Mouse (Mus musculus) cerebellum, postnatal 14 days (tissue): ENCODE data around the gene Hoxa6.
A peak's percentile ranks its signal among the peaks of the same experiment; 100 is the strongest.

Experiments
- DNase-seq, 2 experiments: peaks; one replicate each; pipeline ENCODE4 v3.0.0; 2021; ENCODE audit warnings: mixed read lengths in 2 of 2

Gene Hoxa6

GRCm38 (mm10) chr6:52208072-52208867 lies at the start of gene Hoxa6:
Gene Hoxa6, minus strand, starts transcription at chr6:52208722.
- no peak for DNase-seq

GRCm38 (mm10) chr6:52256956-52257355 lies 48.4 kb upstream of the Hoxa6 start:
- DNase-seq = peak; percentile 91 to 93

GRCm38 (mm10) chr6:52253511-52254500 lies 45.3 kb upstream of the Hoxa6 start:
- DNase-seq = peak; percentile 26 to 52

DNA sequence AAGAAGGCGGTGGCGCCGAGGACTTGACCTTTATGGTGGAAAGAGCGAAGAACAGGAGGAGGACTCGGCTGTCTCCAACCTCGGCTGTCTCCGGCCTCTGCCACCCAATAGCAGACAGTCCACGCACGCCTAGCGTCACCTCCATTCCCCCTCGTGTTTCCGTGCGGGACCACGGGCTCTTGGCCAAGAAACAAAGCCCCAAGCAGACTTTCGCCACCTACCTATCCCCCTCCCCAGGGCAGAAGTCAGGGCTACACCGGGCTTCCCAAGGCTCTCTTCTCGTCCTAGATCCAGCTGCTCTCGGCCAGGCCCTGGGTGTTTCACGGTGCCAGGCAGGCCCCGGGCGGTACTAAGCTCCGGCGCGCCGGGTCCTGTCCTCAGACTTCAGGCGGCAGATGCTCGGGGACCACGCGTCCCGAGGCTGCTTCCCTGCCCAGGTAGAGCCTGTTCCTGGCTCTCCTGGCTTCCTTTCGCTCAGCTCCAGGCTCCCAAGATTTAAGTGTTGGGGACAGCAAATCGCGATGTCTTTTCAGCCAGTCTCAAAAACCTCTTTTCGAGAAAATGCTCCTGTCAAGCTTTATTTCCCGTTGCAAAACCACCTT lies 44.4 kb upstream of the Hoxa6 start:
- DNase-seq = peak in 1 of 2 experiments; percentile 14

DNA sequence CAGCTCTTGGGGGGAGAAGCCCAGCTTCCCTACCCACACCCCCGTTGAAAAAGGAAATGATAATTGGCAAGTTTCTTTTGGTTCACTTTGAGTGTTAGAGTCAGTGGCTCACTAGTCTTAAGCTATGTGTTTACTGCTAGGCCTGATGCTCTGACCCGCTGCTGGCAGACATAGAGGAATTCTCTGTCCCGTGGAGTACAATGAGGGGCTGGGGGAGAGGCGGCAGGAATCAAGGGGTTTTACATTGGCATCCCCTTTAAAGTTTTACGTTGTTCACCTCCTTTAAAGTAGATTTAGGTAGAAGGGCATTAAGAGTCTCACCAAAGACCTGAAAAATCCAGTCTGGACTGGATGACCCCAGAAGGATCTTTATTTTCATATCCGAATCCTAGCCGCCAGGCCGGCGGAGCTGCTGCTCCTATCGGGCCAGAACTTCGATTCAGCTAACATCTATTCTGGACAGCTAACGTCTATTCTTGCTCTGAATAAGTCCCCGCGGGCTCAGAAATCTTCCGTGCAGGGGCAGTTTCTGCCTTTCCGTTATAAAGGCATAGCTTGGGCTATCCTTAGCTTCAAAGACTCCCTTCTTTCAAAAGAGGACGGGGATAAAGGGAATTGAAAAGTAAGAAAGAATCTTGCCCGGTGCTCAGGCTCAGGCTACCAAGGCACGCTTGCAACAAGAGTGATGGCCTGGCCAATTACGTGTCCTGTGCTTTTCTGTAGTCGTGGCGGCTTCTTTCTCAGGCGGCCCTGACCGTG lies 43.7 kb upstream of the Hoxa6 start:
- DNase-seq = peak in 1 of 2 experiments; percentile 9

- DNase-seq = no peak
Measured at GRCm38 (mm10) chr6:52251177-52251879, 42.8 kb upstream of the Hoxa6 start.

DNA sequence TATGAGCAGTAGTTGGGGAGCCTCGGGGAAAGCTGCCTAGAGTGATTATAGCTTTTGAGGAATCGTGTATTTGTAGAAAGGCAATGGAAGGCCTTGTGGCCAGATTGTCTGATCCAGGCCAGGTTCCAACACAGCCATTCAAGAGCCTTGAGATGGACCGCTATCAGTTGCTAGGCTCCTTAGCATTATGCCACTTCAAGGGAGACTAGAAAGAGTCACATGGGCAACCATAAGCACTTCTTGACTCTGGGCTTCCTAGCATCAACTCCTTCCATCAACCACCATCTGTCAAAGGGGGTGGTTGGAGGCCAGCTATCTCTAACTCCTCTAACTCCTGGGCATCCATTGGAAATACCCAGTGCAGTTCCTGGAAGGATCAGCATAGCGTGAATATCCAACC lies 41.3 kb upstream of the Hoxa6 start:
- DNase-seq = no peak

GRCm38 (mm10) chr6:52249415-52249738 lies 40.9 kb upstream of the Hoxa6 start:
- no peak for DNase-seq

DNA sequence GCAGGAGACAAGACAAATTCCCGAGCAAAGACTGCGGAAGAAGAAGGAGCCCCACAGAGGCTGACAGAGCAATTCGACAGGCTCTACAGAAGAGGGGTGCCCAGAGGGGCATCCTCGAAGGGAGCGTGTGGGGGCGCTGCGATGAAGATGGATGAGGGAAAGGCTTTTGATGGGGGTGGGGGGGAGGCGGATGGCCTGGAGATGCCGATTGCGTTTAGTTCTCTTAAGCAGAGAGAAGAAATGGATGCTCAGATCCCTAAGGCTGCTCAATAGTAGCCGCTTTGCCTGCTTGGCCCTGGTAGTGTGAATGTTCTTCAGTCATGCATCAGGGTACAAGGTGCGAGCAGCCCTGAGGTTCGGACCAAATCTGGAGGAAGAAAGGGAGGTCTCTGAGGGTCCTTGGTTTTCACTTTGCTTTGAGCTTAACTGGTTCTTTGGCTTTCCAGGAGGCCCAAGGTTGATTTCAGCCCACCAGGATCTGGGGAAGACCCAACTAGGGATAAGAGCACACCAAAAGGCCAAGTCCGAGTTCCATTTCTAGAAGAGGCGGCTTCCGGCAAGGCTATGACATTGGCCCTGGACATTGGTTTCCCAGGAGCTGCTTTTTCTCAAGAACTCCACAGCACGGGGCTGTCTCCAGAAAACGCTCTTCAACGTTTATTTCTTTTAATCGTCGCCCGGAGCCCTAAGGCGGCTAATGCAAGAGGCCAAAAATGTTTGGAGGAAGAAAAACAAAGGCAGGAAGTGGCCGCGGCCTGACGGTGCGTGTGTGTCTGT lies 40.3 kb upstream of the Hoxa6 start:
- no peak for DNase-seq

DNA sequence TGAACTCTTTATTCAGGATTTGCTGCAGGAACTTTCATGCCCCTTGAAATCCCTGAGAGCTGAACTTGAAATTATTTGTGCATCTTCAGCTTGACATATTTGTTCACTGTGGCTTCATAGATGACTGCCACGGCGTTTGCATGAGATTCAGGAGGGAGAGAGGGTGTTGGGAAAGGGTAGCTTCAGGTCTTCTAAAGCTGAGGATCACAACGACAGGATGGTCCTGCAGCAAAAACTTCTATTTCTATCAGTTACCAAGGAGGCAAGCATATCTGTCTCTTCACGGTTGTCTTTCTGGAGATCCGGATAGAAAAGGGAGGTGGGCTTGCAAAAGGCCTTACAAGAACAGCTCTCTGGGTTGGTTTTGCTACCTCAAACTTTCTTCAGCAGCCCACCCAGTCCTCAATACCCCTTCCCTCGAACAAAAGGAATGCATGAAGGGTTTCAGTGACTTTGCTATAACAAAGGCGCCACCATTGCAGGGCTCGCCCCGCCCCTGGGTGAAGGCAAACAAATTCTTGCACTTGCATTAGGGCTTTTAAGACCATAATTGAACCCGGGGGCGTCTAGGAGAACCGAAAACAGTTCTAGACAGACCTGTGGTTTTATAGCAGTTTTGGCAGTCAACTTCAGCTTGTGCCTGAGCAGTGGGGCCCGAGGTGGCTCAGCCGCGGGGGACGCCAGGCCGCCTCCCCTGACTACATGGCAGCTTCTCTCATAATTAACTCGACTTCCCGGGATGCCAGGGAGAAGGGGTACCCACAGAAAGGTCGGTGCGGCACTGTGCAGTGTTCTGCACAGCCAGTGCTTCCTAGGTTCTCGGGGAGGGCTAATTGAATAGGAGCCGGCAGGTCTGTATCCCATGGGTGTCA lies 39.5 kb upstream of the Hoxa6 start:
- DNase-seq = no peak

GRCm38 (mm10) chr6:52246916-52247315 lies 38.4 kb upstream of the Hoxa6 start:
- no peak for DNase-seq

- no peak for DNase-seq
Measured at GRCm38 (mm10) chr6:52246403-52246803, 37.9 kb upstream of the Hoxa6 start.

- no peak for DNase-seq
Measured at GRCm38 (mm10) chr6:52245757-52246142, 37.2 kb upstream of the Hoxa6 start, which contains the start of gene Hoxa11. Gene Hoxa11, minus strand, starts transcription at chr6:52245810.

- no peak for DNase-seq
Measured at GRCm38 (mm10) chr6:52245040-52245756, 36.7 kb upstream of the Hoxa6 start.

DNA sequence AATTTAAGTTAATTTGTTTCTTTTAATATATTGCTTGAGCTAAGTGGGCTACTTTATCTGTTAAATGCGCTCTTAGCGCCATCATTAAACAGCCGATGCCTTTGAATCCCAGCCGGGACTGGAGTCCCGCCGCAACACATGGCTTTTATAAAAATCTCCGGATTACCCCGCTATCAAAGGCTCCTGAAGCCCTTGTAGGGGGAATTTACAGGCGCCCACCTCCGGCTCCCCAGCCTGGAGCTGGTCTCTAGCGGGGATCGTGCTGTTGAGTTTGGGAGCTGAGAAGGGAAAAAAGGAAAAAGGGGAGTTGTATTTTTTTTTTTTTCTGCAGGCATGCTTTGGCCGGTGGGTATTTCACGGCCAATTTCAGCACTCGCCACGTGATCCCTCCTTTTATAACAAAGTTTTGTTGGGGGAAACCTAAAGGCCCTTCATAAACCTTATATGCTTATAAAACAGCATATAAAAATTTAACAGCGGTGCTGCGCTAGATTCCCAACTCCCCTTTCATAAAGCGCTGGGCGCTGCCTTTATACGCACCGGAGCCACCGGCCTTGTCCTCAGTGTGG lies 36.0 kb upstream of the Hoxa6 start:
- no peak for DNase-seq

DNA sequence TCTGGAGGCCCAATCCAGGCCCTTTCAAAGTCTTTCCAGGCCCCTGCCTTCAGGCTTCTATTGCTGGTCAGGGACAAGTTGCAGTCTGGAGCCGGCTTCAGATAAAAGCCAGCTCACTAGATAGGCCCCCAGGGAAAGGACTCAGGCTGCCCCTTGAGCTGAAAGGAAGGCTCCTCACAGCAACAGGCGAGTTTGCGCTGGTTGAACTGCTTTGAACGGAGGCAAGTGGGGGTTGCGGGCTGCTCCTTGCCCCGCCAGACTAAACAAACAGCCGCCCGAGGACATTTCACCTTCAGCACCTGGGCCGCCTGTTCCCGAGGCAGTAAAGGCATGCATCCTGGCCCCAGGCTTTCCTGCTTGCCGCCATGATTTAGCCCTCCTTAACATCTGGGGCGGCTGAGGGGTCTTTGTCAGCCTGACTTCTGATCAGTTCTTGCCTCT lies 35.2 kb upstream of the Hoxa6 start:
- DNase-seq = no peak

GRCm38 (mm10) chr6:52242801-52243332 lies 34.3 kb upstream of the Hoxa6 start:
- DNase-seq = no peak

DNA sequence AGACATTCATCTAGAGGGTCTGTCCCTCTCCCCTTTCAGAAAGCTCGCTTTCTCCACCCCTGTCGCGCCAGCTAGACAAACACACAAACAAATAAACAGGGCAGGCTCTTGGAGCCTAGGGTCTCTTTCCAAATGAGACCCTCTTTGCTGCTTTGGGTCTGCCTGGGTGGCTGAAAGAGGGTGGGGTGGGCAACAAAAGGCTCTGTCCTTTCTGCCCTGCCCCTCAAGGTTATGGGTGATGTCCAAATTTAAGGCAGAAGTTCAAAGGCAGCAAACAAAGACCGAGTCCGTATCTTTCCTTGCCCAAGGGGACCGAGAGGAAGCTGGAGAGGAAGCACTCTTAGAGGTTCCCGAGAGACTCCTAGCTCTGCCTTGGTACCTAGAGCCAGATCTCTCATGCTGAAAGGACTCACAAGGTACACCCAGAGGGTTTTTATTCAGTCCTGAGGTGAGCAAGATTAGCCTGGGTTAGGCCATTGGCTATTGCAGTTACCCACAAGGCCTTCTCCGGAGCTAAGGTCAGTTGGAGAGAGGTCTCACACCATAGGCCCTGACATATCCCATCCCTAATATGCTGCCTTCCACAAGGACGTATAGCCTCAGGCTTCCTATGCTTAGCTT lies 32.6 kb upstream of the Hoxa6 start:
- DNase-seq = no peak
